Mouse (Mus musculus): ENCODE measurements around the gene 2010109A12Rik. TPM values are rescaled to one million over a fixed set of nuclear protein-coding genes. Genes with fewer than 3 reads are reported as not detected.

Gene 2010109A12Rik
- 2.3 and 3.0 TPM in 2 replicates for polyA plus RNA-seq (2015; fragmentation: Nextera tagmentation; extraction: Ambion mirVana)

DNA sequence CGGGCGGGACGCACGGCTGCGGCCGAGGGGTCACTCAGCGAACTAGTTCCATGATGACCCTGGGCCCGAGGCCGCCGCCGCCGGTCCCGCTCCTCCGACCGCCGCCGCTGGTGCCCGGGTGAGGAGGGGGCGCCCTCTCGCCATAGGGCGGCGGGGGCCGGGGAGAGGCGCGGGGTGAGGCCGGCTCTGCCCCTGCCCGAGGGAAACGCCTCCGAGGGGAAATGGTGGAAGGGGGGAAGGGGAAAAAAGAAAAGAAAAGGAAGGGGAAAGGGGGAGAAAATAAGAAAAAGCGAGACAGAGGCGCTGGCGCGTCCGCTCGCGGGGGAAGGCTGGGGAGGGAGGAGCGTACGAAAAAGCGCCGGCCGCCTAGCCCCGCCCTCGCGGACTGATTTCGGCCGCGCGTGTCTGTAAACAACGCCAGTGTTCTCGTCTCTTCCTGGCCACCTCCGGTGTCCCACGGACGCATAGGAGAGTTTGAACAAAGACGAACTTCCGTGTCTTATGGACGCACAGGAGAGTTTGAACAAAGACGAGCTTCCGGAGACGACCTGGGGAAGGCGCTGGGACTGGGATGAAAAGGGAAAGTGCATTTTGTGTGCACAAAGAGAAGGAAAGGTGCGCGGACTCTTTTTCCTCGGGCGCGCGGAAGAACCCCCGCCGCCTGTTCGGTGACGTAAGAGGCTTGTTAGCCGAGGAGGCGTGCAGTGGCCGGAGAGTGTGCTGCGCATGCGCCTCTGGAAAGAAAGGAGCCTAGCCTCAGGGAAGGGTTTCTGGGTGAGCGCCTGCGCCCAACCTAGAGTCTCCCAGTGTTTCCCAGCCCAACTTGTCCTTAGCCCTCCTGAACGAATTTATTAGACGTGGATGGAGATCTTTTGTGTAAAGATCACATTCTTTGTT, at the start of gene 2010109A12Rik, which contains the start of gene Ccni:
2010109A12Rik (plus strand) TSS at position 410 of the 897 bp plus-strand sequence.
Ccni (minus strand) TSS at position 387 of the 897 bp plus-strand sequence.
- Histone ChIP-seq H3K9me3 (replicated peaks; ENCODE audit: low read length) (no peaks in the 10 kb centered on the region), H3K36me3 (ENCODE audit: insufficient read depth, low read length) (no peaks in the 10 kb centered on the region), H3K27ac (peak within 1 kb of the TSS; percentile 90), H3K27me3 (ENCODE audit: insufficient read depth, low read length) (no peaks in the 10 kb centered on the region), H3K4me1 (replicated peaks; ENCODE audit: insufficient read depth, low read length) (no peaks in the 10 kb centered on the region), H3K9ac (ENCODE audit: low read depth, low read length) (peak within 1 kb of the TSS; percentile 89), H3K4me3 (replicated peaks; ENCODE audit: low read depth, low read length) (peak within 1 kb of the TSS; percentile 97), H3K4me2 (ENCODE audit: low read length) (peak within 1 kb of the TSS; percentile 72)
- ATAC-seq (replicated peaks; ENCODE audit: low FRiP score, low read depth) (peak; percentile 95), DNase-seq (ENCODE audit: low spot score) (peak; percentile 98)
- TF ChIP-seq CTCF (IDR thresholded peaks at IDR 0.05; ENCODE audit: low read depth), result no peak
- under 1% methylated on average over 76 of the region's 79 CpGs for WGBS

DNA sequence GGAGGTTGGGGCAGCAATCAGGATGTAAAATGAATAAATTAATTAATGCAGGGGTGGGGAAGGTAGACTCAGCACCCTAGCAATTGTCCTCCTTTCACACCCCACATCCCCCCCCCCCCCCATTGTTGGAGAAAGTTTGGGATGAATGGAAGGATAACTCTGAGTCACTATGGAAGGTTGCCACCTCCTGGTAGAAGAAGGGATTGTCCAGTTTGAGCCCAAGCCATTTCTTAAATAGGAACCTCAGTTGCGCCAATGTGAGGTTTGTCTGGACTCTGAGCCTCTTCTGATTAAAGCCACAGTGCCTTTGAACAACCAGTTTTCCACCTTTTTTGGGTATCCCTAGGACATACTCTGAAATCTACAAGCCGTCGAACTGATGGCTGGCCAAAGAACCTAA, 42.8 kb upstream of the 2010109A12Rik start:
- ATAC-seq (replicated peaks; ENCODE audit: low FRiP score, low read depth) (no peak), DNase-seq (ENCODE audit: low spot score) (peak; percentile 80)
- H3K36me3 ChIP-seq (ENCODE audit: insufficient read depth, low read length), result peaks cover 68% of the 10 kb centered on the region
- H3K4me3 ChIP-seq (replicated peaks; ENCODE audit: low read depth, low read length), result no peak overlapping the region
- H3K27me3 ChIP-seq (ENCODE audit: insufficient read depth, low read length), result no peaks in the 10 kb centered on the region
- no peaks in the 10 kb centered on the region for H3K4me1 ChIP-seq (replicated peaks; ENCODE audit: insufficient read depth, low read length)
- no peaks in the 10 kb centered on the region for H3K9me3 ChIP-seq (replicated peaks; ENCODE audit: low read length)
- H3K9ac ChIP-seq (ENCODE audit: low read depth, low read length), result no peak overlapping the region
- peak; percentile 87 for TF ChIP-seq CTCF (IDR thresholded peaks at IDR 0.05; ENCODE audit: low read depth)
- no peak overlapping the region for H3K4me2 ChIP-seq (ENCODE audit: low read length)
- 80% methylated on average over 3 of the region's 3 CpGs for WGBS
- no peak overlapping the region for H3K27ac ChIP-seq

DNA sequence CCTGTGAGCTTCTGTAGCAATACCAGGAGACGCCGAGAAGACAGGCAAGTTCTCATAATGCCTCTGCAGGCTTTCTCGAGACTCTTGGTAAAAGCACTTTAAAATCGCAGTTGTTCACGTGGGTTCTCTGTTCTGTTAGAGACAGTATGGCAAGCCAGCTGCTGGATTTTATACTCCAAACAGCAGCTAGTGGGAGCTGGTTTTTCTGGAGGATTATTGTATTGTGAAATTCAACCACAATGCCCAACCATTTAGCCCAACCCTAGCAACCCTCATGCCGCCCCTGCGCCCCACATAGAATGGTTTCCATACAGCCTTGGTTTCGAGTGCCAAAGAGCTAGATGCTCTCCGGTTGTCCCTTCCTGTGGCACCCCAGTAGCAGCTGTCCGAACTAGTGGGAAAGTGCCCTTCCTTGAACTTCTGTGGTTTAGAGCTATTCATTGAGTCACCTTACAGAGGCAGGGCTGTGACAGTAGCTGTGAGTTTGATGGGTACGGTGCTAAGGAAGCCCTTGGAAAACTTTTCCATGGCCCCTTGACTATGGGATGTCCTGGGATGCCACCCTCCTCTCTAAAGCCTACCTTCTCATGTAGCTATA, 38.3 kb upstream of the 2010109A12Rik start:
- TF ChIP-seq CTCF (IDR thresholded peaks at IDR 0.05; ENCODE audit: low read depth), result no peak
- ATAC-seq (replicated peaks; ENCODE audit: low FRiP score, low read depth) (no peak), DNase-seq (ENCODE audit: low spot score) (no peak)
- Histone ChIP-seq H3K27ac (no peak overlapping the region), H3K4me1 (replicated peaks; ENCODE audit: insufficient read depth, low read length) (no peaks in the 10 kb centered on the region), H3K9me3 (replicated peaks; ENCODE audit: low read length) (no peaks in the 10 kb centered on the region), H3K27me3 (ENCODE audit: insufficient read depth, low read length) (no peaks in the 10 kb centered on the region), H3K36me3 (ENCODE audit: insufficient read depth, low read length) (peaks cover 65% of the 10 kb centered on the region), H3K4me2 (ENCODE audit: low read length) (no peak overlapping the region), H3K9ac (ENCODE audit: low read depth, low read length) (no peak overlapping the region), H3K4me3 (replicated peaks; ENCODE audit: low read depth, low read length) (no peak overlapping the region)
- 95% methylated on average over 11 of the region's 11 CpGs for WGBS

GRCm38 (mm10) chr5:93168654-93169053, 37.7 kb upstream of the 2010109A12Rik start:
- H3K27me3 ChIP-seq (ENCODE audit: insufficient read depth, low read length), result no peaks in the 10 kb centered on the region
- no peak for ATAC-seq (replicated peaks; ENCODE audit: low FRiP score, low read depth)
- no peak overlapping the region for H3K9ac ChIP-seq (ENCODE audit: low read depth, low read length)
- no peak overlapping the region for H3K4me3 ChIP-seq (replicated peaks; ENCODE audit: low read depth, low read length)
- 92% methylated on average over 6 of the region's 6 CpGs for WGBS
- H3K4me1 ChIP-seq (replicated peaks; ENCODE audit: insufficient read depth, low read length), result no peaks in the 10 kb centered on the region
- H3K27ac ChIP-seq, result no peak overlapping the region
- TF ChIP-seq CTCF (IDR thresholded peaks at IDR 0.05; ENCODE audit: low read depth), result no peak
- DNase-seq (ENCODE audit: low spot score), result no peak
- H3K36me3 ChIP-seq (ENCODE audit: insufficient read depth, low read length), result peaks cover 67% of the 10 kb centered on the region
- no peaks in the 10 kb centered on the region for H3K9me3 ChIP-seq (replicated peaks; ENCODE audit: low read length)
- H3K4me2 ChIP-seq (ENCODE audit: low read length), result no peak overlapping the region

DNA sequence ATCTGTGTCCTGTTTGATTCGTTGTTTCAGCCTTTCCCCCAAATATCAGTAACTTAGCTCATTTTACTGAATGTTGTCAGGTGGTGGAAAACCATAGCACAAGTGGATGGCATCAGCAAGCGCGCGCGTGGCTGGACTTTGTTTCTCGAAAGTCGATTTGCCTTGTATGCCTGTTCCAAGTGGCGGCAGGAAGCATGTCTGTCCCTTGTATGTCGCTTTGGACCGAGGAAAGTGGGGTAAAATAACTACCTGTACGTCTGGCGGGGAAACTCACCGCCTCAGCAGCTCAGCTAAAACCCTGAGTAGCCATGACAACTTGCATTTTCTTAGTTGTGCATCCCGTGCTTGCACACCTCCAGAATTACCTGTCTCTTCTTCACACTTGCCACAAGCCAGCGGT, 34.9 kb upstream of the 2010109A12Rik start:
- Histone ChIP-seq H3K4me1 (replicated peaks; ENCODE audit: insufficient read depth, low read length) (no peaks in the 10 kb centered on the region), H3K36me3 (ENCODE audit: insufficient read depth, low read length) (peaks cover 64% of the 10 kb centered on the region), H3K4me3 (replicated peaks; ENCODE audit: low read depth, low read length) (no peak overlapping the region), H3K9me3 (replicated peaks; ENCODE audit: low read length) (no peaks in the 10 kb centered on the region), H3K4me2 (ENCODE audit: low read length) (no peak overlapping the region), H3K9ac (ENCODE audit: low read depth, low read length) (no peak overlapping the region), H3K27ac (no peak overlapping the region), H3K27me3 (ENCODE audit: insufficient read depth, low read length) (no peaks in the 10 kb centered on the region)
- WGBS, result 94% methylated on average over 15 of the region's 15 CpGs
- DNase-seq (ENCODE audit: low spot score) (no peak), ATAC-seq (replicated peaks; ENCODE audit: low FRiP score, low read depth) (no peak)
- TF ChIP-seq CTCF (IDR thresholded peaks at IDR 0.05; ENCODE audit: low read depth), result no peak

GRCm38 (mm10) chr5:93172536-93172935, 33.8 kb upstream of the 2010109A12Rik start:
- no peaks in the 10 kb centered on the region for H3K27me3 ChIP-seq (ENCODE audit: insufficient read depth, low read length)
- WGBS, result 67% methylated on average over 6 of the region's 6 CpGs
- ATAC-seq (replicated peaks; ENCODE audit: low FRiP score, low read depth) (no peak), DNase-seq (ENCODE audit: low spot score) (no peak)
- H3K27ac ChIP-seq, result no peak overlapping the region
- peaks cover 61% of the 10 kb centered on the region for H3K36me3 ChIP-seq (ENCODE audit: insufficient read depth, low read length)
- H3K4me2 ChIP-seq (ENCODE audit: low read length), result no peak overlapping the region
- TF ChIP-seq CTCF (IDR thresholded peaks at IDR 0.05; ENCODE audit: low read depth), result no peak
- H3K4me1 ChIP-seq (replicated peaks; ENCODE audit: insufficient read depth, low read length), result no peaks in the 10 kb centered on the region
- H3K9me3 ChIP-seq (replicated peaks; ENCODE audit: low read length), result no peaks in the 10 kb centered on the region
- H3K9ac ChIP-seq (ENCODE audit: low read depth, low read length), result no peak overlapping the region
- H3K4me3 ChIP-seq (replicated peaks; ENCODE audit: low read depth, low read length), result no peak overlapping the region

Data from kidney, postnatal 0 days (tissue).